Mouse (Mus musculus) hindbrain, embryonic 12.5 days (tissue): ENCODE measurements at regions not wholly inside any gene's neighbourhood (a gene's known extent, or its start where the extent isn't known, plus 50 kb on each side); places are given as distances from the start of the nearest gene placed in this dataset.

Experiments
- ATAC-seq: fragments of 200-750 bp; cut with Nextera tagmentation; 2 replicates; pipeline ENCODE4 v1.8.0; 2017; ENCODE audit warnings: moderate TSS enrichment; ENCODE audit not compliant: low FRiP score
- H3K27ac ChIP-seq: fragments of 300-500 bp; sonication (generic); 2 replicates; pipeline ENCODE4 v1.5.1; 2016; ENCODE audit warnings: mild to moderate bottlenecking
- H3K27me3 ChIP-seq: fragments of 300-500 bp; sonication (generic); 2 replicates; pipeline ENCODE4 v1.6.1; 2016; ENCODE audit warnings: mild to moderate bottlenecking
- H3K36me3 ChIP-seq: fragments of 300-500 bp; sonication (generic); 2 replicates; pipeline ENCODE4 v1.6.1; 2016; ENCODE audit warnings: mild to moderate bottlenecking
- H3K4me1 ChIP-seq: fragments of 300-500 bp; sonication (generic); 2 replicates; pipeline ENCODE4 v1.6.1; 2016
- H3K4me2 ChIP-seq: fragments of 300-500 bp; sonication (generic); replicated peaks from 2 replicates; pipeline ENCODE4 v1.6.1; 2016; ENCODE audit warnings: mild to moderate bottlenecking
- H3K4me3 ChIP-seq: fragments of 300-500 bp; sonication (generic); 2 replicates; pipeline ENCODE4 v1.5.1; 2016; ENCODE audit warnings: mild to moderate bottlenecking
- H3K9ac ChIP-seq: fragments of 300-500 bp; sonication (generic); 2 replicates; pipeline ENCODE4 v1.6.1; 2016; ENCODE audit warnings: mild to moderate bottlenecking, moderate library complexity
- H3K9me3 ChIP-seq: fragments of 300-500 bp; sonication (generic); replicated peaks from 2 replicates; pipeline ENCODE4 v1.6.1; 2016; ENCODE audit warnings: mild to moderate bottlenecking
- WGBS: fragments of 180-500 bp; shearing (Covaris S2); methylation state at CpG from one replicate; pipeline ENCODE4 v1.1.7; 2016; 5-methylcytosine and 5-hydroxymethylcytosine counted together

- no peak overlapping the region for H3K9ac ChIP-seq
- H3K9me3 ChIP-seq: no peaks in the 10 kb centered on the region
- no peak overlapping the region for H3K4me2 ChIP-seq
- no peaks in the 10 kb centered on the region for H3K36me3 ChIP-seq
- H3K4me3 ChIP-seq: no peak overlapping the region
- no peaks in the 10 kb centered on the region for H3K4me1 ChIP-seq
- H3K27ac ChIP-seq: no peak overlapping the region
- no peak for ATAC-seq
- 87% methylated on average over 11 of the region's 11 CpGs for WGBS
- no peaks in the 10 kb centered on the region for H3K27me3 ChIP-seq
Measured at GRCm38 (mm10) chr5:100220320-100220719, 60.7 kb upstream of the Tmem150c start.

GRCm38 (mm10) chr5:100218256-100218851, 58.7 kb upstream of the Tmem150c start:
- H3K36me3 ChIP-seq: no peaks in the 10 kb centered on the region
- no peaks in the 10 kb centered on the region for H3K9me3 ChIP-seq
- no peaks in the 10 kb centered on the region for H3K27me3 ChIP-seq
- H3K4me2 ChIP-seq: no peak overlapping the region
- H3K9ac ChIP-seq: no peak overlapping the region
- no peak overlapping the region for H3K27ac ChIP-seq
- no peaks in the 10 kb centered on the region for H3K4me1 ChIP-seq
- no peak overlapping the region for H3K4me3 ChIP-seq
- no peak for ATAC-seq
- 94% methylated on average over 3 of the region's 3 CpGs for WGBS

GRCm38 (mm10) chr5:100217178-100218035, 57.8 kb upstream of the Tmem150c start:
- no peak overlapping the region for H3K27ac ChIP-seq
- H3K4me1 ChIP-seq: no peaks in the 10 kb centered on the region
- H3K9me3 ChIP-seq: no peaks in the 10 kb centered on the region
- H3K4me2 ChIP-seq: 0 out of 2 replicates have a peak overlapping the region, but pooled peaks have one; percentile 11
- no peaks in the 10 kb centered on the region for H3K27me3 ChIP-seq
- no peak overlapping the region for H3K4me3 ChIP-seq
- no peak overlapping the region for H3K9ac ChIP-seq
- WGBS: 18% methylated on average over 17 of the region's 17 CpGs
- no peak for ATAC-seq
- no peaks in the 10 kb centered on the region for H3K36me3 ChIP-seq

GRCm38 (mm10) chr5:100213901-100214300, 54.3 kb upstream of the Tmem150c start:
- 51% methylated on average over 8 of the region's 8 CpGs for WGBS
- Histone ChIP-seq H3K4me2 (no peak overlapping the region), H3K9me3 (no peaks in the 10 kb centered on the region), H3K4me1 (no peaks in the 10 kb centered on the region), H3K4me3 (no peak overlapping the region), H3K9ac (no peak overlapping the region), H3K27me3 (no peaks in the 10 kb centered on the region), H3K36me3 (no peaks in the 10 kb centered on the region), H3K27ac (no peak overlapping the region)
- ATAC-seq: no peak

- H3K36me3 ChIP-seq: no peaks in the 10 kb centered on the region
- H3K9me3 ChIP-seq: no peaks in the 10 kb centered on the region
- H3K9ac ChIP-seq: no peak overlapping the region
- no peaks in the 10 kb centered on the region for H3K27me3 ChIP-seq
- no peak overlapping the region for H3K27ac ChIP-seq
- ATAC-seq: no peak
- no peak overlapping the region for H3K4me3 ChIP-seq
- no peaks in the 10 kb centered on the region for H3K4me1 ChIP-seq
- H3K4me2 ChIP-seq: no peak overlapping the region
- 77% methylated on average over 5 of the region's 5 CpGs for WGBS
Measured at GRCm38 (mm10) chr5:100210708-100211107, 51.1 kb upstream of the Tmem150c start.
